Mouse (Mus musculus) layer of hippocampus, adult 8-10 months (tissue): Measurements from ENCODE around the gene Caskin1. TPM values are rescaled to one million over a fixed set of nuclear protein-coding genes. Genes with fewer than 3 reads are reported as not detected.
A peak's percentile ranks its signal among the peaks of the same experiment; 100 is the strongest.

Experiments used
- DNase-seq, 2 experiments: peaks; one replicate each; pipeline ENCODE4 v3.0.0; 2022; ENCODE audit warnings: low spot score in 2 of 2
- total RNA-seq, 4 experiments: library from RNA; stranded (reverse); gene quantifications; 2 replicates each; pipeline ENCODE4 v1.2.4; 2022

Gene Caskin1
- total RNA-seq, 4 experiments from 2014 or later: 134 to 172 (median 153) TPM

GRCm38 (mm10) chr17:24490399-24490798, 2.0 kb downstream of the Caskin1 start:
- no peak for DNase-seq

GRCm38 (mm10) chr17:24494627-24495335, 6.4 kb downstream of the Caskin1 start:
- no peak for DNase-seq

GRCm38 (mm10) chr17:24495443-24495842, 7.0 kb downstream of the Caskin1 start:
- peak; percentile 80 to 84 for DNase-seq

GRCm38 (mm10) chr17:24496026-24496425, 7.6 kb downstream of the Caskin1 start:
- no peak for DNase-seq

- no peak for DNase-seq
These were observed 13.8 kb downstream of the Caskin1 start for GRCm38 (mm10) chr17:24502208-24502607.

- no peak for DNase-seq
These were observed 15.7 kb downstream of the Caskin1 start for GRCm38 (mm10) chr17:24504085-24504484.

- DNase-seq: no peak
These were observed 17.0 kb downstream of the Caskin1 start for GRCm38 (mm10) chr17:24505286-24505955.

GRCm38 (mm10) chr17:24506332-24507070, 18.1 kb downstream of the Caskin1 start:
- no peak for DNase-seq

- no peak for DNase-seq
These were observed 18.8 kb downstream of the Caskin1 start for GRCm38 (mm10) chr17:24507129-24507664.

GRCm38 (mm10) chr17:24507806-24508460, 19.5 kb downstream of the Caskin1 start:
- DNase-seq: no peak

- peak in 1 of 2 experiments; percentile 77 for DNase-seq
These were observed 25.2 kb downstream of the Caskin1 start for GRCm38 (mm10) chr17:24513609-24514008.

- no peak for DNase-seq
These were observed 26.2 kb downstream of the Caskin1 start for GRCm38 (mm10) chr17:24514270-24515257.

GRCm38 (mm10) chr17:24520450-24520849, 32.0 kb downstream of the Caskin1 start:
- no peak for DNase-seq

GRCm38 (mm10) chr17:24524734-24525133, 36.3 kb downstream of the Caskin1 start:
- no peak for DNase-seq

- DNase-seq: no peak
These were observed 38.9 kb downstream of the Caskin1 start for GRCm38 (mm10) chr17:24527315-24527714.

GRCm38 (mm10) chr17:24527723-24528559, 39.5 kb downstream of the Caskin1 start, which contains the start of gene Traf7:
TSS of gene Traf7 (minus strand) at chr17:24527938.
- DNase-seq: peak; percentile 94 to 99

- DNase-seq: no peak
These were observed 40.1 kb downstream of the Caskin1 start for GRCm38 (mm10) chr17:24528560-24528918.

GRCm38 (mm10) chr17:24529007-24529451, 40.6 kb downstream of the Caskin1 start:
- no peak for DNase-seq

- no peak for DNase-seq
These were observed 41.5 kb downstream of the Caskin1 start for GRCm38 (mm10) chr17:24529883-24530282.
